Mouse (Mus musculus) CH12.LX (cell line): ENCODE measurements around the gene Mybphl. TPM values are rescaled to one million over a fixed set of nuclear protein-coding genes. Genes with fewer than 3 reads are reported as not detected.

Source experiments
- DNase-seq: peaks from one replicate; pipeline ENCODE4 v3.0.0-alpha.2; 2013; ENCODE audit errors: extremely low read depth
- H3K27ac ChIP-seq: 2 replicates; pipeline ENCODE4 v1.5.1; 2012; ENCODE audit warnings: low read depth, mild to moderate bottlenecking, control low read depth, moderate library complexity; ENCODE audit not compliant: insufficient read depth
- H3K27me3 ChIP-seq: replicated peaks from 2 replicates; pipeline ENCODE3; 2012; ENCODE audit warnings: inconsistent platforms
- H3K36me3 ChIP-seq, 2 experiments: replicated peaks in 1 of 2; 2 replicates each; pipeline versions ENCODE3 to v1.6.1; 2012; ENCODE audit warnings: inconsistent platforms in 1 of 2, low read length in 1 of 2, mild to moderate bottlenecking in 1 of 2, mixed read lengths in 1 of 2, moderate library complexity in 1 of 2; ENCODE audit not compliant: control insufficient read depth in 1 of 2, insufficient read depth in 1 of 2
- H3K4me1 ChIP-seq, 2 experiments: 2 replicates each; pipeline ENCODE4 v1.6.1; 2012; ENCODE audit warnings: inconsistent platforms in 1 of 2, moderate library complexity in 1 of 2; ENCODE audit not compliant: insufficient read depth in 2 of 2, control insufficient read depth in 1 of 2
- H3K4me2 ChIP-seq: 2 replicates; pipeline ENCODE4 v1.6.1; 2012; ENCODE audit warnings: low read depth, mild to moderate bottlenecking, control low read depth; ENCODE audit not compliant: poor library complexity, insufficient read depth, severe bottlenecking
- H3K4me3 ChIP-seq, 3 experiments: fragments of 150-350 bp in 1 of 3; sonication (generic) in 1 of 3; replicated peaks in 1 of 3; 2 replicates each; pipeline versions ENCODE3 to v1.5.1; 2011 to 2012; ENCODE audit warnings: low read depth in 2 of 3, low read length in 2 of 3, mild to moderate bottlenecking in 2 of 3, moderate library complexity in 2 of 3, control low read depth in 1 of 3, improper control_type of control experiment in 1 of 3, inconsistent platforms in 1 of 3, mixed read lengths in 1 of 3; ENCODE audit not compliant: poor library complexity in 1 of 3
- H3K79me2 ChIP-seq: replicated peaks from 2 replicates; pipeline ENCODE4 v1.6.1; 2012; ENCODE audit warnings: mild to moderate bottlenecking, moderate library complexity; ENCODE audit not compliant: control insufficient read depth, poor library complexity, insufficient read depth, severe bottlenecking; ENCODE audit errors: extremely low read depth
- H3K9ac ChIP-seq: 2 replicates; pipeline ENCODE4 v1.6.1; 2012; ENCODE audit warnings: low read depth, mild to moderate bottlenecking, control low read depth, moderate library complexity; ENCODE audit not compliant: insufficient read depth
- H3K9me3 ChIP-seq: replicated peaks from 2 replicates; pipeline ENCODE3; 2012; ENCODE audit warnings: low read length, inconsistent platforms, mixed read lengths
- BHLHE40 ChIP-seq: IDR thresholded peaks from 2 replicates; pipeline ENCODE4 v1.6.1; 2011; ENCODE audit warnings: mild to moderate bottlenecking, low read depth, low read length, improper control_type of control experiment
- CHD1 ChIP-seq: IDR thresholded peaks from 2 replicates; pipeline ENCODE4 v1.6.1; 2012; ENCODE audit warnings: low read depth, low read length, improper control_type of control experiment, inconsistent platforms
- CHD2 ChIP-seq: IDR thresholded peaks from 2 replicates; pipeline ENCODE4 v1.6.1; 2011; ENCODE audit warnings: low read length, improper control_type of control experiment
- CTCF ChIP-seq, 2 experiments: IDR thresholded peaks in 1 of 2; conservative IDR thresholded peaks in 1 of 2; 2 replicates each; pipeline ENCODE4 v1.5.1; 2011 to 2012; ENCODE audit warnings: low read depth in 2 of 2, low read length in 2 of 2, improper control_type of control experiment in 1 of 2, inconsistent platforms in 1 of 2, mild to moderate bottlenecking in 1 of 2, moderate library complexity in 1 of 2
- E2F4 ChIP-seq: IDR thresholded peaks from 2 replicates; pipeline ENCODE4 v1.6.1; 2011; ENCODE audit warnings: low read depth, low read length, improper control_type of control experiment; ENCODE audit not compliant: insufficient replicate concordance
- ELF1 ChIP-seq: IDR thresholded peaks from 2 replicates; pipeline ENCODE4 v1.6.1; 2014; ENCODE audit warnings: low read depth, mild to moderate bottlenecking, inconsistent platforms, low read length, improper control_type of control experiment
- EP300 ChIP-seq: IDR thresholded peaks from 2 replicates; pipeline ENCODE4 v1.6.1; 2011; ENCODE audit warnings: low read length, improper control_type of control experiment
- ETS1 ChIP-seq: conservative IDR thresholded peaks from 2 replicates; pipeline ENCODE4 v1.6.1; 2012; ENCODE audit warnings: low read depth, mild to moderate bottlenecking, inconsistent platforms, low read length, improper control_type of control experiment, moderate library complexity
- GABPA ChIP-seq: IDR thresholded peaks from 2 replicates; pipeline ENCODE4 v1.6.1; 2012; ENCODE audit warnings: low read depth, low read length, improper control_type of control experiment, inconsistent platforms; ENCODE audit not compliant: insufficient replicate concordance
- HCFC1 ChIP-seq: IDR thresholded peaks from 2 replicates; pipeline ENCODE4 v1.6.1; 2012; ENCODE audit warnings: low read depth, mild to moderate bottlenecking, inconsistent platforms, low read length, improper control_type of control experiment
- IRF4 ChIP-seq: IDR thresholded peaks from 2 replicates; pipeline ENCODE4 v1.6.1; 2014; ENCODE audit warnings: low read depth, mild to moderate bottlenecking, inconsistent platforms, low read length, improper control_type of control experiment
- JUN ChIP-seq: IDR thresholded peaks from 2 replicates; pipeline ENCODE4 v1.6.1; 2011; ENCODE audit warnings: low read depth, mild to moderate bottlenecking, low read length, improper control_type of control experiment, moderate library complexity; ENCODE audit not compliant: insufficient read depth
- JUND ChIP-seq: conservative IDR thresholded peaks from 2 replicates; pipeline ENCODE4 v1.6.1; 2011; ENCODE audit warnings: low read depth, low read length, improper control_type of control experiment
- KAT2A ChIP-seq: IDR thresholded peaks from 2 replicates; pipeline ENCODE4 v1.6.1; 2012; ENCODE audit warnings: low read length, improper control_type of control experiment, inconsistent platforms; ENCODE audit not compliant: insufficient replicate concordance
- MAFK ChIP-seq: IDR thresholded peaks from 2 replicates; pipeline ENCODE4 v1.6.1; 2011; ENCODE audit warnings: low read length, improper control_type of control experiment; ENCODE audit not compliant: insufficient replicate concordance
- MAX ChIP-seq: IDR thresholded peaks from 2 replicates; pipeline ENCODE4 v1.6.1; 2011; ENCODE audit warnings: low read length, improper control_type of control experiment
- MAZ ChIP-seq: IDR thresholded peaks from 2 replicates; pipeline ENCODE4 v1.6.1; 2012; ENCODE audit warnings: low read depth, mild to moderate bottlenecking, inconsistent platforms, low read length, improper control_type of control experiment, moderate library complexity
- MEF2A ChIP-seq: IDR thresholded peaks from 2 replicates; pipeline ENCODE4 v1.6.1; 2014; ENCODE audit warnings: low read depth, mild to moderate bottlenecking, inconsistent platforms, low read length, improper control_type of control experiment, borderline replicate concordance
- MXI1 ChIP-seq: IDR thresholded peaks from 2 replicates; pipeline ENCODE4 v1.6.1; 2011; ENCODE audit warnings: mild to moderate bottlenecking, low read depth, low read length, improper control_type of control experiment
- MYC ChIP-seq: IDR thresholded peaks from 2 replicates; pipeline ENCODE4 v1.6.1; 2011; ENCODE audit warnings: low read depth, mild to moderate bottlenecking, improper control_type of control experiment, low read length
- NELFE ChIP-seq: IDR thresholded peaks from 2 replicates; pipeline ENCODE4 v1.6.1; 2011; ENCODE audit warnings: low read depth, low read length, improper control_type of control experiment
- NRF1 ChIP-seq: IDR thresholded peaks from 2 replicates; pipeline ENCODE4 v1.6.1; 2014; ENCODE audit warnings: low read depth, mild to moderate bottlenecking, inconsistent platforms, low read length, improper control_type of control experiment, moderate library complexity
- PAX5 ChIP-seq: IDR thresholded peaks from 2 replicates; pipeline ENCODE4 v1.6.1; 2012; ENCODE audit warnings: low read length, inconsistent platforms, mixed read lengths
- POLR2A ChIP-seq: IDR thresholded peaks from 2 replicates; pipeline ENCODE4 v1.6.1; 2011; ENCODE audit warnings: low read depth, mild to moderate bottlenecking, improper control_type of control experiment, low read length
- POLR2AphosphoS2 ChIP-seq: IDR thresholded peaks from 2 replicates; pipeline ENCODE4 v1.6.1; 2011; ENCODE audit warnings: low read depth, low read length, improper control_type of control experiment
- RAD21 ChIP-seq: IDR thresholded peaks from 2 replicates; pipeline ENCODE4 v1.6.1; 2011; ENCODE audit warnings: low read depth, mild to moderate bottlenecking, low read length, improper control_type of control experiment, moderate library complexity
- RCOR1 ChIP-seq: conservative IDR thresholded peaks from 2 replicates; pipeline ENCODE4 v1.6.1; 2012; ENCODE audit warnings: low read depth, mild to moderate bottlenecking, inconsistent platforms, low read length, improper control_type of control experiment
- SIN3A ChIP-seq: IDR thresholded peaks from 2 replicates; pipeline ENCODE4 v1.6.1; 2012; ENCODE audit warnings: low read length, improper control_type of control experiment, inconsistent platforms
- SMC3 ChIP-seq: IDR thresholded peaks from 2 replicates; pipeline ENCODE4 v1.6.1; 2011; ENCODE audit warnings: low read depth, low read length, improper control_type of control experiment
- TBP ChIP-seq: conservative IDR thresholded peaks from 2 replicates; pipeline ENCODE4 v1.6.1; 2011; ENCODE audit warnings: low read depth, low read length, improper control_type of control experiment
- TCF12 ChIP-seq: IDR thresholded peaks from 2 replicates; pipeline ENCODE4 v1.6.1; 2014; ENCODE audit warnings: low read depth, mild to moderate bottlenecking, inconsistent platforms, low read length, improper control_type of control experiment
- UBTF ChIP-seq: IDR thresholded peaks from 2 replicates; pipeline ENCODE4 v1.6.1; 2012; ENCODE audit warnings: low read depth, mild to moderate bottlenecking, inconsistent platforms, low read length, improper control_type of control experiment, moderate library complexity
- USF1 ChIP-seq: IDR thresholded peaks from 2 replicates; pipeline ENCODE4 v1.6.1; 2014; ENCODE audit warnings: low read depth, mild to moderate bottlenecking, inconsistent platforms, low read length, improper control_type of control experiment
- USF2 ChIP-seq: conservative IDR thresholded peaks from 2 replicates; pipeline ENCODE4 v1.6.1; 2011; ENCODE audit warnings: low read depth, low read length, improper control_type of control experiment
- ZC3H11A ChIP-seq: IDR thresholded peaks from 2 replicates; pipeline ENCODE4 v1.6.1; 2012; ENCODE audit warnings: low read depth, mild to moderate bottlenecking, inconsistent platforms, low read length, improper control_type of control experiment
- ZKSCAN1 ChIP-seq: IDR thresholded peaks from 2 replicates; pipeline ENCODE4 v1.6.1; 2012; ENCODE audit warnings: low read depth, inconsistent platforms, low read length, improper control_type of control experiment, borderline replicate concordance
- ZMIZ1 ChIP-seq: IDR thresholded peaks from 2 replicates; pipeline ENCODE4 v1.6.1; 2012; ENCODE audit warnings: low read depth, mild to moderate bottlenecking, inconsistent platforms, low read length, improper control_type of control experiment
- ZNF384 ChIP-seq: IDR thresholded peaks from 2 replicates; pipeline ENCODE4 v1.6.1; 2012; ENCODE audit warnings: low read depth, low read length, improper control_type of control experiment, inconsistent platforms
- dilution Hi-C: fragments of 300-500 bp; cut with MboI; formaldehyde crosslinking; loops from 2 replicates; pipeline ENCODE4 v1.14.3; 2020; ENCODE audit warnings: low sequenced_read_pairs; ENCODE audit not compliant: extremely low pct_unique_long_range_greater_than_20kb, extremely low pct_ligation_motif_present
- in situ Hi-C: fragments of 300-500 bp; cut with MboI; formaldehyde crosslinking; loops from 3 replicates; pipeline ENCODE4 v1.14.3; 2019; ENCODE audit warnings: low sequenced_read_pairs, low pct_ligation_motif_present, low pct_unique_long_range_greater_than_20kb, mixed read lengths
- polyA plus RNA-seq: library from polyadenylated mRNA; unstranded; fragments of >175 nt; gene quantifications from 2 replicates; pipeline ENCODE4 v1.2.1, GENCODE M21; 2012; ENCODE audit warnings: low read depth; ENCODE audit not compliant: insufficient read length
- total RNA-seq, 2 experiments: library from RNA; depleted of rRNA; stranded (reverse); fragments of 300-350 nt in 1 of 2; fragments of >200 nt in 1 of 2; gene quantifications; 2 replicates each; pipeline ENCODE4 v1.2.3; 2012 to 2014

Gene Mybphl
- total and polyA plus RNA-seq, 3 experiments, result not detected

DNA sequence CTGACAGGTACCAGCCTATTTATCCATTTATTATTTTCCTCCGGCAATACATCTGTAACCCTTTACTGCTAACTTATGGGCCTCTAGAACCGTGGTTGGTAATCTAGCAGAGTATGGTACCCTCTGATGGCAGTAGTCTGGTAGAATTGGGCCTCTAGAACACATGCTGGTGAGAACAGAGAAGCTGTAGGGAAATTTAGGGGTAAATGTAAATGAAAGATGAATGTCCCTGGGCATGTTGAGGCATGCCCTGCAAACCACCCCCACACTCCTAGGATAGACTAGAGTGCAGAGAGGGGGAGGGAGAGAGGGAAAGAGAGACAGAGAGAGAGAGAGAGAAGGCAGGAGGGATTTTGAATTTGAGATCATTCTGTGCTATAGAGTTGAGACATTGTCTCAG is 19.7 kb downstream of the Mybphl start:
- H3K36me3 ChIP-seq, result peaks cover 22 to 50% of the 10 kb centered on the region in 2 experiments
- peaks cover 11 to 50% of the 10 kb centered on the region in 2 experiments for H3K4me1 ChIP-seq
- H3K27ac ChIP-seq, result peak overlapping the region; percentile 90
- H3K27me3 ChIP-seq, result no peaks in the 10 kb centered on the region
- dilution Hi-C loops, result no loop called here
- in situ Hi-C loops, result loop anchor here (10.0 kb wide), 1 partner anchor 220 kb away; no protein-coding TSS in a partner anchor
- TF ChIP-seq ZNF384, result no peak
- peak; percentile 79 for TF ChIP-seq EP300
- TF ChIP-seq JUND, result no peak; the same call in 1 of the 2 replicates
- TF ChIP-seq CHD2, result peak; percentile 93
- no peak for TF ChIP-seq RCOR1
- TF ChIP-seq NRF1, result no peak
- TF ChIP-seq POLR2A, result peak; percentile 3; the same call in 1 of the 2 replicates
- no peak for TF ChIP-seq GABPA
- TF ChIP-seq MXI1, result peak; percentile 61
- no peak for TF ChIP-seq CTCF (conservative IDR thresholded peaks at IDR 0.05 in 1 of 2, IDR thresholded peaks at IDR 0.05 in 1 of 2; ENCODE audit: low read depth in 2 of 2, low read length in 2 of 2)
- TF ChIP-seq CHD1, result peak; percentile 100
- no peak for TF ChIP-seq PAX5
- peak; percentile 85 for TF ChIP-seq IRF4
- TF ChIP-seq SMC3, result no peak
- peak; percentile 73 for TF ChIP-seq TBP
- peak; percentile 55 for TF ChIP-seq ETS1
- no peak for TF ChIP-seq JUN
- TF ChIP-seq HCFC1, result no peak
- peak; percentile 91 for TF ChIP-seq MYC
- peak; percentile 76 for TF ChIP-seq BHLHE40
- TF ChIP-seq MAZ, result no peak
- no peak for TF ChIP-seq USF2
- TF ChIP-seq USF1, result no peak
- no peak for TF ChIP-seq NELFE
- TF ChIP-seq MEF2A, result peak; percentile 83
- TF ChIP-seq POLR2AphosphoS2, result no peak
- no peak for TF ChIP-seq RAD21
- TF ChIP-seq TCF12, result peak; percentile 76; the same call in 1 of the 2 replicates
- TF ChIP-seq KAT2A, result no peak
- TF ChIP-seq ZC3H11A, result no peak
- TF ChIP-seq ZKSCAN1, result no peak
- TF ChIP-seq SIN3A, result peak; percentile 90; the same call in 1 of the 2 replicates
- no peak for TF ChIP-seq ZMIZ1
- no peak for TF ChIP-seq MAX
- TF ChIP-seq UBTF, result no peak
- no peak for TF ChIP-seq E2F4
- no peak for TF ChIP-seq MAFK
- TF ChIP-seq ELF1, result no peak
- TF ChIP-seq, all 38 proteins: peak for 13
- H3K9me3 ChIP-seq, result no peaks in the 10 kb centered on the region
- peak; percentile 80 for DNase-seq
- peak overlapping the region; percentile 71 to 93 (median 78) for H3K4me3 ChIP-seq
- H3K79me2 ChIP-seq, result peaks cover 8% of the 10 kb centered on the region; the same call in 1 of the 2 replicates
- peak overlapping the region; percentile 39 for H3K4me2 ChIP-seq
- H3K9ac ChIP-seq, result peak overlapping the region; percentile 79
